Mouse (Mus musculus) small intestine, adult 10 weeks (tissue): ENCODE data around the gene Cog1. TPM values are rescaled to one million over a fixed set of nuclear protein-coding genes. Genes with fewer than 3 reads are reported as not detected.

ENCODE experiments used
- polyA plus RNA-seq: library from polyadenylated mRNA; stranded (reverse); fragments of 350-450 nt; fragmentation: Illumina TruSeq; extraction: RNeasy Lipid Tissue Mini Kit (QIAGEN cat#74804); gene quantifications from one replicate; pipeline ENCODE4 v1.2.3, GENCODE M21; 2014; ENCODE audit warnings: low replicate concordance

Cog1 gene
- polyA plus RNA-seq, result 3.1 TPM

GRCm38 (mm10) chr11:113648690-113649352 lies at the start of gene Cog1:
TSS of gene Cog1 (plus strand) at chr11:113649169.

GRCm38 (mm10) chr11:113618672-113619419 lies 30.1 kb upstream of the Cog1 start, which contains the start of gene Sstr2:
TSS of gene Sstr2 (plus strand) at chr11:113619342.

DNA sequence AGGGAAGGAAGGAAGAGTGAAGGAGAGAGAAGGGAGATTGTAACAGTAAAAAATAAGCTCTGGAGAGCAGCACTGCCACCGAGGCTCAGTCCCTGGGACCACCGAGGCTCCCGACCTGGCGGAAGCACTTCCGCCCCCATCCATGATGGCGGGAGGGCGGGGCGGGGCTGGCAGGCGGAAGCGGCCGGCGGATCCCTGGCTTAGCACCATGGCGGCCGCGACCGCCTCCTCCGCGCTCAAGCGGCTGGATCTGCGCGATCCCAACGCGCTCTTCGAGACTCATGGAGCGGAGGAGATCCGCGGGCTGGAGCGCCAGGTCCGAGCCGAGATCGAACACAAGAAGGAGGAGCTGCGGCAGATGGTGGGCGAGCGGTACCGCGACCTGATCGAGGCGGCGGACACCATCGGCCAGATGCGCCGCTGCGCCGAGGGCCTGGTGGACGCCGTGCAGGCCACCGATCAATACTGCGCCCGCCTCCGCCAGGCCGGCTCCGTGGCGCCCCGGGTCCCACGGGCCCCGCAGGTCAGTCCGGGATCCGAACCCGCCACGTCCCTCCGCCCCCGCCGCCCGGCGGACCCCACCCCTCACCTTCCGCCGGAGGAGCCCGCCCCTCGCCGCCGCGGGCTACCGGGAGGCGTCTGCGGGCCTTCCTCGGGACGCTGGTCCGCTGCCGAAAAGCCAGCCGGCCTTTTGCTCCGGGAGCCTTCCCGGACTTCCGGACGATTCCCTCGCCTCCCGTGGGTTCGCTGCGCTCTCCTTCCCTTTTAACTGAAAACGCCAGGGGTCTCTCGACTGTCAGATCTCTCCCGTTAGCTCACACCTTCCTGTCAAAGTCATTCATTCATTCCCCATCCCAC lies 613 bp downstream of the Cog1 start, which contains the start of gene Slc39a11:
Slc39a11 (minus strand) TSS at position 727 of the 858 bp plus-strand sequence.

DNA sequence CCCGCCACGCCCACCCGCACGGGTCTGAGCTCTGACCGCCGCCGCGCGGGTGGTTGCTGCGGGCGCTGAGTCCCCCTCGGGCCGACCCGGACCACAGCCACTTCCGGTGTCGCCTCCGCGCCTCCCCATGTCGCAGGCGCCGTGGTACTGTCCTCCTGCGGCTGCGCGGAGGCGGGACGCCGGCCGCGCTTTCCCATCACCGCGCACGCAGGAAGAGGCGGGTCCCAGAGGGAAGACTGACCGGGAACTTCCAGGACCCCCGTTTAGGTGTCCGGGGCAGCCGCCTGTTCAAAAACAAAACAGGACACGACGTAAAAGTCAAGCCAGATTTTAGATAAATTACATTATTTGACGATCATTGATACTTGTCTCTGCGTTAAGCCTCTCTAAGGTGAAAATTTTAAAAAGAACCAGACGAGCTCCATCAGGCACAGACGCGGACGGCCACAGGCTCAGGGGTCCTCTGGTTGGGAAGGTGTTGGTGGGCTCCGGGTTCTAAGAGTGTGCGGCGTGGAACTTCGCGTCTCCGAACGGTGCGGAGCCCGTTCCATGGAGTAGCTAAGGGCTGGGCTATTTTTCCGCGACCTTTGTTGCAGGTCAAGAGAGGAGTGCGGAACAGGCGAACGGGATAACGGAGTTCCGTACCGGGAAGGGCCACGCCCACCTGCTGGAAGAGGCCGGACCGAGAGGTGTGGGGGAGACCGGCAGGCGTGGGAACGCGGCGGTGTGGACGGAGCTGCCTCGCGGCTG lies 35.2 kb downstream of the Cog1 start, which contains the start of the genes Fam104a and D11Wsu47e:
Fam104a (minus strand) TSS at position 199 of the 750 bp plus-strand sequence.
D11Wsu47e (plus strand) TSS at position 456 of the 750 bp plus-strand sequence.

DNA sequence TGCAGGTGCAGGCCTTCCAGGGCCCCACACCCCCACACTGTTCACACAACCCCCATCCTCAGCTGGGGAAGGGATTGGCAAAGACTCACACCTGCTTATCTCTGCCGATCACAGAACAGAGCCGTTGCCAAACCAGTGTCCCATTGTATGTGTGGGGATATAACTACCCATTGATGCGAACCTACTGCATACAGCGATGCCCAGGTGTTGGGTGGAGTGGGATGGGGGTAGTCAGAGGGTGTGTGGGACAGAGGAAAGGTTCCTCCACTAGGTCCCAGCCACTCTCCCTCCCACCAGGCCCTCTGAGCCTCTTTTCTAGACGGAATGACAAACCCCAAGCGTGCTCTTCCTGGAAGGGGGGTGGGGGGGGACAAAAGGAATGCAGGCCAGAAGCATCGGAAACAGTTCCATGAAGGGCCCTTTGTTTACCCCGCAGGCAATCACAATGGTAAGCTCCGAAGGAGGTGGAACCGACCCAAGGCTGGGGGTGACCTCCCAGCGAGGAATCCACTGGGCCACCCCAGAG lies 60.8 kb downstream of the Cog1 start, which contains the start of gene Cpsf4l:
Cpsf4l (minus strand) TSS at position 287 of the 526 bp plus-strand sequence.

Other genes starting within 250 kb of the Cog1 start
- gene Sstr2, start 29.8 kb upstream of the Cog1 start, polyA plus RNA-seq, result not detected
- 9.5 TPM for gene Slc39a11, start 910 bp downstream of the Cog1 start, polyA plus RNA-seq
- gene Fam104a, start 35.0 kb downstream of the Cog1 start, polyA plus RNA-seq, result 7.8 TPM
- 3.6 TPM for gene D11Wsu47e, start 35.2 kb downstream of the Cog1 start, polyA plus RNA-seq
- not detected for gene Cpsf4l, start 60.8 kb downstream of the Cog1 start, polyA plus RNA-seq
- gene Cdc42ep4, start 102.7 kb downstream of the Cog1 start, polyA plus RNA-seq, result 1.0 TPM